Mouse (Mus musculus): ENCODE measurements at regions not wholly inside any gene's neighbourhood (a gene's known extent, or its start where the extent isn't known, plus 50 kb on each side); places are given as distances from the start of the nearest gene placed in this dataset.

GRCm38 (mm10) chr8:92080852-92081251 lies 276.6 kb upstream of the Irx5 start:
- Histone ChIP-seq H3K27me3 (ENCODE audit: insufficient read depth, low read length) (no peaks in the 10 kb centered on the region), H3K27ac (ENCODE audit: low read length) (no peak overlapping the region), H3K4me3 (ENCODE audit: low read length) (no peak overlapping the region), H3K36me3 (ENCODE audit: insufficient read depth, low read length) (no peaks in the 10 kb centered on the region), H3K9me3 (ENCODE audit: low read length) (no peaks in the 10 kb centered on the region), H3K4me1 (ENCODE audit: insufficient read depth, low read length) (no peaks in the 10 kb centered on the region), H3K4me2 (replicated peaks; ENCODE audit: low read depth, low read length) (no peak overlapping the region), H3K9ac (replicated peaks; ENCODE audit: low read length) (no peak overlapping the region)
- 80% methylated on average over 8 of the region's 8 CpGs for WGBS
- no peak for ATAC-seq (ENCODE audit: low FRiP score, low TSS enrichment)

GRCm38 (mm10) chr8:92077611-92078010 lies 275.7 kb upstream of the Irx3 start:
- no peak overlapping the region for H3K27ac ChIP-seq (ENCODE audit: low read length)
- no peaks in the 10 kb centered on the region for H3K9me3 ChIP-seq (ENCODE audit: low read length)
- H3K4me1 ChIP-seq (ENCODE audit: insufficient read depth, low read length) = no peaks in the 10 kb centered on the region
- H3K36me3 ChIP-seq (ENCODE audit: insufficient read depth, low read length) = no peaks in the 10 kb centered on the region
- 47% methylated on average over 7 of the region's 7 CpGs for WGBS
- no peak overlapping the region for H3K4me2 ChIP-seq (replicated peaks; ENCODE audit: low read depth, low read length)
- H3K4me3 ChIP-seq (ENCODE audit: low read length) = no peak overlapping the region
- no peak overlapping the region for H3K9ac ChIP-seq (replicated peaks; ENCODE audit: low read length)
- ATAC-seq (ENCODE audit: low FRiP score, low TSS enrichment) = no peak
- peaks cover 18% of the 10 kb centered on the region for H3K27me3 ChIP-seq (ENCODE audit: insufficient read depth, low read length)

GRCm38 (mm10) chr8:92072254-92072615 lies 270.4 kb upstream of the Irx3 start:
- H3K27me3 ChIP-seq (ENCODE audit: insufficient read depth, low read length) = peaks cover 50% of the 10 kb centered on the region
- no peak for ATAC-seq (ENCODE audit: low FRiP score, low TSS enrichment)
- H3K4me2 ChIP-seq (replicated peaks; ENCODE audit: low read depth, low read length) = no peak overlapping the region
- 26% methylated on average over 6 of the region's 6 CpGs for WGBS
- H3K36me3 ChIP-seq (ENCODE audit: insufficient read depth, low read length) = no peaks in the 10 kb centered on the region
- no peaks in the 10 kb centered on the region for H3K9me3 ChIP-seq (ENCODE audit: low read length)
- no peak overlapping the region for H3K4me3 ChIP-seq (ENCODE audit: low read length)
- H3K27ac ChIP-seq (ENCODE audit: low read length) = no peak overlapping the region
- no peak overlapping the region for H3K9ac ChIP-seq (replicated peaks; ENCODE audit: low read length)
- no peaks in the 10 kb centered on the region for H3K4me1 ChIP-seq (ENCODE audit: insufficient read depth, low read length)

GRCm38 (mm10) chr8:92071305-92072253 lies 269.7 kb upstream of the Irx3 start:
- H3K36me3 ChIP-seq (ENCODE audit: insufficient read depth, low read length) = no peaks in the 10 kb centered on the region
- H3K27ac ChIP-seq (ENCODE audit: low read length) = no peak overlapping the region
- WGBS = 53% methylated on average over 18 of the region's 21 CpGs
- no peak overlapping the region for H3K9ac ChIP-seq (replicated peaks; ENCODE audit: low read length)
- no peak overlapping the region for H3K4me2 ChIP-seq (replicated peaks; ENCODE audit: low read depth, low read length)
- peaks cover 53% of the 10 kb centered on the region for H3K27me3 ChIP-seq (ENCODE audit: insufficient read depth, low read length)
- no peaks in the 10 kb centered on the region for H3K9me3 ChIP-seq (ENCODE audit: low read length)
- H3K4me3 ChIP-seq (ENCODE audit: low read length) = no peak overlapping the region
- H3K4me1 ChIP-seq (ENCODE audit: insufficient read depth, low read length) = no peaks in the 10 kb centered on the region
- no peak for ATAC-seq (ENCODE audit: low FRiP score, low TSS enrichment)

- WGBS = 35% methylated on average over 8 of the region's 8 CpGs
- Histone ChIP-seq H3K4me2 (replicated peaks; ENCODE audit: low read depth, low read length) (no peak overlapping the region), H3K36me3 (ENCODE audit: insufficient read depth, low read length) (no peaks in the 10 kb centered on the region), H3K4me3 (ENCODE audit: low read length) (no peak overlapping the region), H3K9ac (replicated peaks; ENCODE audit: low read length) (no peak overlapping the region), H3K4me1 (ENCODE audit: insufficient read depth, low read length) (peaks cover 1% of the 10 kb centered on the region), H3K27ac (ENCODE audit: low read length) (no peak overlapping the region), H3K27me3 (ENCODE audit: insufficient read depth, low read length) (peaks cover 54% of the 10 kb centered on the region), H3K9me3 (ENCODE audit: low read length) (no peaks in the 10 kb centered on the region)
- no peak for ATAC-seq (ENCODE audit: low FRiP score, low TSS enrichment)
Measured at GRCm38 (mm10) chr8:92070704-92071103, 268.8 kb upstream of the Irx3 start.

- no peaks in the 10 kb centered on the region for H3K9me3 ChIP-seq (ENCODE audit: low read length)
- 28% methylated on average over 8 of the region's 8 CpGs for WGBS
- H3K36me3 ChIP-seq (ENCODE audit: insufficient read depth, low read length) = no peaks in the 10 kb centered on the region
- H3K9ac ChIP-seq (replicated peaks; ENCODE audit: low read length) = no peak overlapping the region
- H3K4me2 ChIP-seq (replicated peaks; ENCODE audit: low read depth, low read length) = no peak overlapping the region
- H3K4me3 ChIP-seq (ENCODE audit: low read length) = no peak overlapping the region
- ATAC-seq (ENCODE audit: low FRiP score, low TSS enrichment) = no peak
- H3K27ac ChIP-seq (ENCODE audit: low read length) = no peak overlapping the region
- peaks cover 37% of the 10 kb centered on the region for H3K27me3 ChIP-seq (ENCODE audit: insufficient read depth, low read length)
- H3K4me1 ChIP-seq (ENCODE audit: insufficient read depth, low read length) = peaks cover 20% of the 10 kb centered on the region
Measured at GRCm38 (mm10) chr8:92066435-92066834, 264.6 kb upstream of the Irx3 start.

GRCm38 (mm10) chr8:92065554-92066239 lies 263.8 kb upstream of the Irx3 start:
- no peak for ATAC-seq (ENCODE audit: low FRiP score, low TSS enrichment)
- no peak overlapping the region for H3K4me2 ChIP-seq (replicated peaks; ENCODE audit: low read depth, low read length)

GRCm38 (mm10) chr8:92064971-92065370 lies 263.1 kb upstream of the Irx3 start:
- Histone ChIP-seq H3K36me3 (ENCODE audit: insufficient read depth, low read length) (no peaks in the 10 kb centered on the region), H3K4me1 (ENCODE audit: insufficient read depth, low read length) (peaks cover 20% of the 10 kb centered on the region), H3K27me3 (ENCODE audit: insufficient read depth, low read length) (peaks cover 28% of the 10 kb centered on the region), H3K9me3 (ENCODE audit: low read length) (no peaks in the 10 kb centered on the region), H3K4me3 (ENCODE audit: low read length) (no peak overlapping the region), H3K9ac (replicated peaks; ENCODE audit: low read length) (no peak overlapping the region), H3K4me2 (replicated peaks; ENCODE audit: low read depth, low read length) (no peak overlapping the region), H3K27ac (ENCODE audit: low read length) (no peak overlapping the region)
- no peak for ATAC-seq (ENCODE audit: low FRiP score, low TSS enrichment)
- 18% methylated on average over 4 of the region's 4 CpGs for WGBS

More at GRCm38 (mm10) chr8:92065554-92066239, 263.8 kb upstream of the Irx3 start:
- no peaks in the 10 kb centered on the region for H3K9me3 ChIP-seq (ENCODE audit: low read length)
- H3K4me1 ChIP-seq (ENCODE audit: insufficient read depth, low read length) = peaks cover 20% of the 10 kb centered on the region
- H3K4me3 ChIP-seq (ENCODE audit: low read length) = no peak overlapping the region
- H3K27me3 ChIP-seq (ENCODE audit: insufficient read depth, low read length) = peaks cover 35% of the 10 kb centered on the region
- 8% methylated on average over 8 of the region's 9 CpGs for WGBS
- no peak overlapping the region for H3K27ac ChIP-seq (ENCODE audit: low read length)
- no peak overlapping the region for H3K9ac ChIP-seq (replicated peaks; ENCODE audit: low read length)
- H3K36me3 ChIP-seq (ENCODE audit: insufficient read depth, low read length) = no peaks in the 10 kb centered on the region

- no peaks in the 10 kb centered on the region for H3K9me3 ChIP-seq (ENCODE audit: low read length)
- H3K4me3 ChIP-seq (ENCODE audit: low read length) = no peak overlapping the region
- WGBS = 8% methylated on average over 9 of the region's 9 CpGs
- no peak overlapping the region for H3K27ac ChIP-seq (ENCODE audit: low read length)
- peak; percentile 36; the same call in 1 of the 2 replicates for ATAC-seq (ENCODE audit: low FRiP score, low TSS enrichment)
- H3K27me3 ChIP-seq (ENCODE audit: insufficient read depth, low read length) = peaks cover 25% of the 10 kb centered on the region
- H3K4me2 ChIP-seq (replicated peaks; ENCODE audit: low read depth, low read length) = no peak overlapping the region
- H3K9ac ChIP-seq (replicated peaks; ENCODE audit: low read length) = no peak overlapping the region
- no peaks in the 10 kb centered on the region for H3K36me3 ChIP-seq (ENCODE audit: insufficient read depth, low read length)
- peaks cover 20% of the 10 kb centered on the region for H3K4me1 ChIP-seq (ENCODE audit: insufficient read depth, low read length)
Measured at GRCm38 (mm10) chr8:92064175-92064821, 262.4 kb upstream of the Irx3 start.

Measured in kidney, embryonic 16.5 days (tissue).